Mouse (Mus musculus): Measurements from ENCODE around the gene Cdc14a. TPM values are rescaled to one million over a fixed set of nuclear protein-coding genes. Genes with fewer than 3 reads are reported as not detected.

Cdc14a gene
- polyA plus RNA-seq, 1 experiment from 2014 or later = 4.0 TPM

DNA sequence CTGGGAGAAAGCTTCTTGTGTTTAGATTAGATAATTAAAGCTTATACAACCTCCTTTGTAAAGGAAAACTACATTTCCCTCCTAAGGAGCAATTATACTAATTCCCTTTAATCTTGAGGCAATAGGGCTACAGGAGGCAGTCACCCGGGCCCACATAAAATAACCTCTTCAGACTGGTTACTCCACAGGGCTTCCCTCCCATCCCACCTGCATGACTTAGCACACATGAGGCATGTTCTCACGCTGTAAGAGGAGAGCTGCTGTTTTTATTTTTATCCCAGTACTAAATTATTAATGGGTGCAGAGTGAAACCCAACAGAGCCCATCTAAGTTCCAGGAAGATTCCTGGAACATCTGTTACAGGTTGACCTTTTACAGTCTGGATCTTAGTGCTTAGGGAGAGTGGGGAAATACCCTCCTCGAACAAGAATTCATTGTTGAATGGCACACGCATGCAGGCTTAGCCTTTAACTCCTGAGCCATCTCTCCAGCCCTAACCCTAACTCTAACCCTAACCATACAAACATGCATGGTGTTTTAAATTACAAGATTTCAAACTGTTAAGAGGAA is 54.9 kb downstream of the Cdc14a start:
- Histone ChIP-seq H3K4me3 (ENCODE audit: low read depth, low read length) (no peak overlapping the region), H3K4me2 (ENCODE audit: low read length) (no peak overlapping the region), H3K4me1 (ENCODE audit: control insufficient read depth, insufficient read depth, low read length) (no peaks in the 10 kb centered on the region), H3K9ac (ENCODE audit: low read depth, low read length) (no peak overlapping the region), H3K27me3 (ENCODE audit: control insufficient read depth, insufficient read depth, low read depth, low read length) (no peaks in the 10 kb centered on the region), H3K9me3 (replicated peaks; ENCODE audit: control insufficient read depth, low read length, poor library complexity, severe bottlenecking) (no peaks in the 10 kb centered on the region), H3K36me3 (ENCODE audit: control insufficient read depth, insufficient read depth, low read length) (no peaks in the 10 kb centered on the region), H3K27ac (ENCODE audit: low read length) (no peak overlapping the region)
- ATAC-seq = no peak
- WGBS = 26% methylated on average over 4 of the region's 4 CpGs

DNA sequence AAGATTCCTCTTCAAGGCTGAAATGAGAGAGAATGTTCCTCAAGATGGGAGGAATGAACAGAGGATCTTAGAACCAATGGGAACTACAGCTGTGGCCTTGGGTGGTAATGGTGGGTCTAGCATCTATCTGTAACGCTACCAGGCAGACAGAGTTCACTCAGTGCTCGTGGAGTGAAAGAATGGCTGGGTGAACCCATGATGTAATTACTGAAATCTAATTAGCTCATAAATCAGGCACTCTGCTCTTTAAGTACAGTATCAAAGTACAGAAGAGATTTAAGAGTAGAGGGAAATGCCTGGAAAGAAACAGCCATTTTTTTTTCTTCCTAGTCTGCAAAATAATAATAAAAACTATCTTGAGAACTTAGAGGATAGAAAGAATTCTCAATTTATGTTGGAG is 57.7 kb downstream of the Cdc14a start:
- H3K27ac ChIP-seq (ENCODE audit: low read length) = no peak overlapping the region
- WGBS = 88% methylated on average over 2 of the region's 2 CpGs

DNA sequence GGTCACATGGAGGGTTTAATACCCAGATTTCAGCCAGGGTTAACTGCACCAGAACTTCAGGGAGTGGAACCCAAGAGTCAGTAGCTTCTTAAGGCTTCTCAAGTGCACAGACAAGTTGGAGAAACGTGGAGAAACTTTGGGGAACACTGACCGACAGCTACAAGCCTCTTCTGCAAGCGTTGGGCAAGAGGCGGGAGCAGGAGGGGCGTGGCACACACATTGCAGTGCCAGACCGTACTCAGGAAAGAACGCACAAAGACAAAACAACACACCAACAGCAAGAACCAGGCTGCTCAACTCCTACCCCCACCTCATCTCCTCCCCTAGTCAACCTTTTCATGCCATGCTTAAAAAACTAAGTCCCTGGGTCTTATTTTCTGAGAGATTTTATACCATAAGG is 61.9 kb downstream of the Cdc14a start:
- H3K4me1 ChIP-seq (ENCODE audit: control insufficient read depth, insufficient read depth, low read length) = no peaks in the 10 kb centered on the region
- H3K9me3 ChIP-seq (replicated peaks; ENCODE audit: control insufficient read depth, low read length, poor library complexity, severe bottlenecking) = no peaks in the 10 kb centered on the region
- H3K27me3 ChIP-seq (ENCODE audit: control insufficient read depth, insufficient read depth, low read depth, low read length) = no peaks in the 10 kb centered on the region
- no peak overlapping the region for H3K27ac ChIP-seq (ENCODE audit: low read length)
- WGBS = 92% methylated on average over 7 of the region's 7 CpGs
- no peak overlapping the region for H3K4me2 ChIP-seq (ENCODE audit: low read length)
- ATAC-seq = no peak
- H3K4me3 ChIP-seq (ENCODE audit: low read depth, low read length) = no peak overlapping the region
- no peak overlapping the region for H3K9ac ChIP-seq (ENCODE audit: low read depth, low read length)
- H3K36me3 ChIP-seq (ENCODE audit: control insufficient read depth, insufficient read depth, low read length) = no peaks in the 10 kb centered on the region

More for the DNA sequence above, 57.7 kb downstream of the Cdc14a start:
- Histone ChIP-seq H3K36me3 (ENCODE audit: control insufficient read depth, insufficient read depth, low read length) (no peaks in the 10 kb centered on the region), H3K9ac (ENCODE audit: low read depth, low read length) (no peak overlapping the region), H3K9me3 (replicated peaks; ENCODE audit: control insufficient read depth, low read length, poor library complexity, severe bottlenecking) (no peaks in the 10 kb centered on the region), H3K4me2 (ENCODE audit: low read length) (no peak overlapping the region), H3K4me1 (ENCODE audit: control insufficient read depth, insufficient read depth, low read length) (no peaks in the 10 kb centered on the region), H3K4me3 (ENCODE audit: low read depth, low read length) (no peak overlapping the region), H3K27me3 (ENCODE audit: control insufficient read depth, insufficient read depth, low read depth, low read length) (no peaks in the 10 kb centered on the region)
- ATAC-seq = no peak

DNA sequence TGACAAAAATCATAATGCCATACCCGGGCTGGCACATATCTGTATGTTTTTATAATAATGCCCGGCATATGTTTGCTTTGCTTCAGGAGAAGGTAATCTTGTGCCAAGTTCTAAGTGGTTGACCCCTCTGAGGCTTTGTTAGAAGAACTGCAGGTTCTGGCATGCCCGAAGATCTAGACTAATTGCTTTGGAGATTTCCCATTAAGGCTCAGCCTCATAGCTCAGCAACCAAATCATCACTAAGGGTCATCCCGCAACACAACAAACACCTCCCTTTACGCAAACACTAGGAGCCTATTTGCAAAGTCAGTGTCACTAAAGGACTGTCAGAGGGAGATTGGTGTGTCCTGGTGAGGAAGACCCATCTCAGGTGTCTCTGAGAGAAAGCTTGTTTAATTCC is 62.7 kb downstream of the Cdc14a start:
- Histone ChIP-seq H3K4me2 (ENCODE audit: low read length) (no peak overlapping the region), H3K9ac (ENCODE audit: low read depth, low read length) (no peak overlapping the region), H3K27me3 (ENCODE audit: control insufficient read depth, insufficient read depth, low read depth, low read length) (no peaks in the 10 kb centered on the region), H3K4me1 (ENCODE audit: control insufficient read depth, insufficient read depth, low read length) (no peaks in the 10 kb centered on the region), H3K36me3 (ENCODE audit: control insufficient read depth, insufficient read depth, low read length) (no peaks in the 10 kb centered on the region), H3K4me3 (ENCODE audit: low read depth, low read length) (no peak overlapping the region), H3K27ac (ENCODE audit: low read length) (no peak overlapping the region), H3K9me3 (replicated peaks; ENCODE audit: control insufficient read depth, low read length, poor library complexity, severe bottlenecking) (no peaks in the 10 kb centered on the region)
- no peak for ATAC-seq
- 92% methylated on average over 5 of the region's 5 CpGs for WGBS

GRCm38 (mm10) chr3:116357866-116358265 is 66.0 kb downstream of the Cdc14a start:
- Histone ChIP-seq H3K4me2 (ENCODE audit: low read length) (no peak overlapping the region), H3K27me3 (ENCODE audit: control insufficient read depth, insufficient read depth, low read depth, low read length) (no peaks in the 10 kb centered on the region), H3K4me1 (ENCODE audit: control insufficient read depth, insufficient read depth, low read length) (no peaks in the 10 kb centered on the region), H3K9me3 (replicated peaks; ENCODE audit: control insufficient read depth, low read length, poor library complexity, severe bottlenecking) (no peaks in the 10 kb centered on the region), H3K27ac (ENCODE audit: low read length) (no peak overlapping the region), H3K36me3 (ENCODE audit: control insufficient read depth, insufficient read depth, low read length) (no peaks in the 10 kb centered on the region), H3K9ac (ENCODE audit: low read depth, low read length) (no peak overlapping the region), H3K4me3 (ENCODE audit: low read depth, low read length) (no peak overlapping the region)
- no peak for ATAC-seq
- 89% methylated on average over 7 of the region's 7 CpGs for WGBS

DNA sequence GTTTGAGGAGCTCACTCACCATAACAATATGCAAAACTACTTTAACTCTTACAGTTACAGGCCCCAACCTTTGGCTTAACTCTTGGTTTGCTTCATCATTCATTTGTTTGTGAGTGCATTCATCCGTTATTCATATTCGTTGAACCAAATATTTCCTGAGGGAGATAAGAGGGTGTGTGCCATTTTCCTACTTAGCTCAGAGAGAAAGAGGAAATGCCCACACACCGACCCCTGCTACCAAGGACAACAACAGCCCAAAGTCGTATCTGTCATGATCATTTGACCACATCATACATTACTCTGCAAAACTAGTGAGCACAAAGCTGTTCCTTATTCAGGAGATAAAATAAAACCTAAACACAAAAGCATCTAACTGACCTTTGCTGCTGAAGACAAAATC is 66.7 kb downstream of the Cdc14a start:
- Histone ChIP-seq H3K36me3 (ENCODE audit: control insufficient read depth, insufficient read depth, low read length) (no peaks in the 10 kb centered on the region), H3K9me3 (replicated peaks; ENCODE audit: control insufficient read depth, low read length, poor library complexity, severe bottlenecking) (no peaks in the 10 kb centered on the region), H3K4me2 (ENCODE audit: low read length) (no peak overlapping the region), H3K27me3 (ENCODE audit: control insufficient read depth, insufficient read depth, low read depth, low read length) (no peaks in the 10 kb centered on the region), H3K4me3 (ENCODE audit: low read depth, low read length) (no peak overlapping the region), H3K4me1 (ENCODE audit: control insufficient read depth, insufficient read depth, low read length) (no peaks in the 10 kb centered on the region), H3K27ac (ENCODE audit: low read length) (no peak overlapping the region), H3K9ac (ENCODE audit: low read depth, low read length) (no peak overlapping the region)
- WGBS = 89% methylated on average over 4 of the region's 4 CpGs
- ATAC-seq = no peak

DNA sequence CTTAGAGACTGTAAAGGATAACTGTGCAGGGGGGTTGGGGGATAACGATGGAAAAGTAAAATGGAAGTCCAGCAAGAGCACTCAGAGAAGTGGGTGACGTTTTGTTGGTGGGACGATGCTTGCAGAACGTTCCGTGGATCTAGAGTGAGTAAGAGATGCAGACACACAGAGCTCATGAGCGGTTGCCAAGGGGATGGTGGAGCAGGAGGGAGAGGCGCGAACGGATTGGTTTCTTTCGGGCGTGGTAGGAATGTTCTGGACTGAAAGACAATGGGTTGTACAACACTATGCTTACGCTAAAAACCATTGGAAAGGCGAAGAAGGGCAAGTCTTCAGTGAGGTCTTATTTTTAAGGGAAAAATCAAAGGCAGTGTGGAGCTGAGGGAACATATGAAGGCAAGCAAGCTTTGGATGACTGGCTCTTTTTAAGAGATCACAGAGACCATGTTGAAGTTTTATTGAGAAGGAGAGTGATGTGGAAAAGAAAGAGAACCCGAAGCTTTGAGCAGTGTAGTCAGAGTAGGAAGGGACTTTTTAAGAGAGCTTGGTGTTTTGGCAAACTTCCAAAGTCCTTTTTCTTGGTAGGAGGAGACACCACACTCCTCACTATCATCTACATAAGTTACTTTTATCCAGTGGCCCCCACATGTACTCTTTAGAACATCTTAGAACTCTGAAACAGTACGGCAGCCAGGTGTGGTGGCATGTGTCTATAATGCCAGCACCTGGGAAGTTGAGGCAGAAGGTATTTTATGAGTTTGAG is 68.6 kb downstream of the Cdc14a start:
- Histone ChIP-seq H3K4me2 (ENCODE audit: low read length) (no peak overlapping the region), H3K27me3 (ENCODE audit: control insufficient read depth, insufficient read depth, low read depth, low read length) (no peaks in the 10 kb centered on the region), H3K4me3 (ENCODE audit: low read depth, low read length) (no peak overlapping the region), H3K4me1 (ENCODE audit: control insufficient read depth, insufficient read depth, low read length) (no peaks in the 10 kb centered on the region), H3K9ac (ENCODE audit: low read depth, low read length) (no peak overlapping the region), H3K9me3 (replicated peaks; ENCODE audit: control insufficient read depth, low read length, poor library complexity, severe bottlenecking) (no peaks in the 10 kb centered on the region), H3K36me3 (ENCODE audit: control insufficient read depth, insufficient read depth, low read length) (no peaks in the 10 kb centered on the region), H3K27ac (ENCODE audit: low read length) (no peak overlapping the region)
- ATAC-seq = no peak
- WGBS = 85% methylated on average over 15 of the region's 15 CpGs

GRCm38 (mm10) chr3:116352486-116352885 is 71.3 kb downstream of the Cdc14a start:
- no peak overlapping the region for H3K4me2 ChIP-seq (ENCODE audit: low read length)
- no peaks in the 10 kb centered on the region for H3K4me1 ChIP-seq (ENCODE audit: control insufficient read depth, insufficient read depth, low read length)
- no peaks in the 10 kb centered on the region for H3K36me3 ChIP-seq (ENCODE audit: control insufficient read depth, insufficient read depth, low read length)
- H3K27ac ChIP-seq (ENCODE audit: low read length) = no peak overlapping the region
- 88% methylated on average over 6 of the region's 6 CpGs for WGBS
- H3K9ac ChIP-seq (ENCODE audit: low read depth, low read length) = no peak overlapping the region
- no peak overlapping the region for H3K4me3 ChIP-seq (ENCODE audit: low read depth, low read length)
- H3K27me3 ChIP-seq (ENCODE audit: control insufficient read depth, insufficient read depth, low read depth, low read length) = no peaks in the 10 kb centered on the region
- no peaks in the 10 kb centered on the region for H3K9me3 ChIP-seq (replicated peaks; ENCODE audit: control insufficient read depth, low read length, poor library complexity, severe bottlenecking)
- no peak for ATAC-seq

DNA sequence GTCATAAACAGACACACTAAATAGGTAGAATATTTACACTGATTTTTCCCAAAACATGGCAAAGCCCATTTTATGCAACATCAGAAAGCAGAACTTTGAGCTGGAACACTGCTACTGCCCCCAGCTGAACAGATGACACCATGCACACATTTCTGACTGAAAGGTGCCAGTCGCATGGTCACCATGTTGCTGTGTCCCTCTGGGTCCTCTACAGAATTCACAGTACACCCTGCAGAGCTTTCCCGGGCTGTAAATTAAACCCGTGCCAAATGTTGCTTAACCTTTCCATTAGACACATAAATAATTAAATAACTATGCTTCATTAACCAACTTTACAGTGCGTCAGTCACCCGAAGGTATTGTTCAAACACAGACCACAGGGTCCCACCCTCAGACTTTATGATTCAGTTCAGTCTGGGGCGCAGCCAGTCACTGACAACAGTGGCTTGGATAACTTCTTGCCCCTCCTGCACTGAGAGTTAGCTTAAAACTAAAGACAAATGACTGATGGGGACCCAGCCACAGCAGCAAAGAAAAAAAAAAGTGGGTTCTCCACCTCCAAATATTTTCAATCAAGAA is 73.4 kb downstream of the Cdc14a start:
- Histone ChIP-seq H3K9me3 (replicated peaks; ENCODE audit: control insufficient read depth, low read length, poor library complexity, severe bottlenecking) (no peaks in the 10 kb centered on the region), H3K27ac (ENCODE audit: low read length) (no peak overlapping the region), H3K36me3 (ENCODE audit: control insufficient read depth, insufficient read depth, low read length) (no peaks in the 10 kb centered on the region), H3K4me3 (ENCODE audit: low read depth, low read length) (no peak overlapping the region), H3K4me1 (ENCODE audit: control insufficient read depth, insufficient read depth, low read length) (no peaks in the 10 kb centered on the region), H3K9ac (ENCODE audit: low read depth, low read length) (no peak overlapping the region), H3K4me2 (ENCODE audit: low read length) (no peak overlapping the region), H3K27me3 (ENCODE audit: control insufficient read depth, insufficient read depth, low read depth, low read length) (no peaks in the 10 kb centered on the region)
- WGBS = 65% methylated on average over 6 of the region's 6 CpGs
- ATAC-seq = no peak
